Mouse (Mus musculus) natural killer cell, adult 2 months (primary cell): ENCODE results near the gene Hspa1l.

Experiments used
- DNase-seq, 2 experiments: peaks; one replicate each; pipeline ENCODE4 v3.0.0; 2022; ENCODE audit warnings: low spot score in 2 of 2

The Hspa1l gene

DNA sequence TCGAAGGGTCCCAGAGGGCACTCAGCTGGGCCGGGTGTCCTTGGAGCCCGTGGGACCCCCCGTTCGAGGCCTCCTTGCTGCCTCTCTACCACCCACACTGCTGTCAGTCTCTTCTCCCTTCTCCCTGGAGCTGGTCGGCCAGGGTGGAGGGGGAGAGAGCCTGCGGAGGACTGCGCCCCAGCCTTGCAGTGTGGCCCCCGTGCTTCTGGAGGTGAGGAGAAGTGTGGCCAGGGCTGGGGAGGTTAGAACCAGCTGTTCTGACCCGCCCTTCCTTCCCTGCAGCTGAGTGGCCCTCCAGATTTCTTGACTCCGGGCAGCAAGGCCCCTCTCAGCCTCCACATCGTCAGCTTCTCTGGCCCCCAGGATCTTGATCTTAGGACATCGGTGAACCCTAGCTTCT is 51.8 kb downstream of the Hspa1l start:
- no peak for DNase-seq

DNA sequence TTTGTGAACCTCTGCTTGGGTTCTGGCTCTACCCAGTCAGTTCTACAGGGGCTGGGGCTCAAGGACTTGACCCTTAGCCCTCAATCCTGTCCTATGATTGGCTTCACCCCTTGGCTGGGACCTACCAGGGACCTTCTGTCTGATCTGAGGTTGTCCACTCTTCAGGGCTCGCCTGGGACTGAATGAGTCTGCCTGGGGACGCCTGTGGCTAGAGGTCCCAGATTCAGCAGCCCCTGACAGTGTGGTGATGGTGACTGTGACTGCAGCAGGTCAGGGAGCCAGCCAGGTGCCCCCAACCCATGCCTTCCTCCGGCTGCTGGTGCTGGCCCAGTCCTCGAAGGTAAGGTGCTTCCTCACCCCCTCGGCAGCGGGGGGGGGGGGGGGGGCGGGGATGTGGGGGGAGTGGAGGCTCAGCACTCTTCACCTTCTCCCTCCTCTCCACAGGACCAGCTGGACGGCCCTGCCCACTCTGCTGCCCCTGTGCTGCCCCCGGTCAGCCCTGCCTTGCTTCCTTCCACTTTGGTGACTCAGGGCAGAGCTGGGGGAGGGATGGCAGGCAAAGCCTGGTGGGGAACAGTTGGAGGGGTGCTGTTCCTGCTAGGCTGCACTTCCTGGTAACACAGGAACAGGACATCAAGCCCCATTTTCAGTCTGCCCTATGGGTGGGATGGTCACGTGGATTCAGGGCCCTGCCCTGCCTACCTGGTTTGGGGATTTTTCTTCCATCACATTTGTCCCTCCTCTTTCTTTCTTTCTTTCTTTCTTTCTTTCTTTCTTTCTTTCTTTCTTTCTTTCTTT is 52.4 kb downstream of the Hspa1l start:
- no peak for DNase-seq

DNA sequence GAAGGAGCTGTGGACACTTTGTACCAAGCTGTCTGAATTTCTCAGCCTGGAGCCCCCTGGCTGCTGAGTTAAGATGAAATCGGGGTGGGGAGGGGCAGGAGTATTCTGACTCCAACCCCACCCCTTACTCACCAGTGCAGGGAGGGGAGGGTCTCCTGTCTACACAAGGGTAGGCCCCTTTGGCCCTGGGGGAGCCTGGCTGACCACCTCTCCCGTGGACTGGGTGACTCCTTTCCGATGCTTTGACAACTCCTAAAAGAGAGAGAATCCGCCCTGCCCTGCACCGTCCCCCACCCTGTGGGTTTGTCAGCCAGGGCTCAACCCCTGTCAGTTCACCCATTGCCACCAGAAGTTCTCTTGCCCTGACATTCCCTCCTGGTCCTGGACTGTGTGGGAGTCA is 53.7 kb downstream of the Hspa1l start:
- no peak for DNase-seq

DNA sequence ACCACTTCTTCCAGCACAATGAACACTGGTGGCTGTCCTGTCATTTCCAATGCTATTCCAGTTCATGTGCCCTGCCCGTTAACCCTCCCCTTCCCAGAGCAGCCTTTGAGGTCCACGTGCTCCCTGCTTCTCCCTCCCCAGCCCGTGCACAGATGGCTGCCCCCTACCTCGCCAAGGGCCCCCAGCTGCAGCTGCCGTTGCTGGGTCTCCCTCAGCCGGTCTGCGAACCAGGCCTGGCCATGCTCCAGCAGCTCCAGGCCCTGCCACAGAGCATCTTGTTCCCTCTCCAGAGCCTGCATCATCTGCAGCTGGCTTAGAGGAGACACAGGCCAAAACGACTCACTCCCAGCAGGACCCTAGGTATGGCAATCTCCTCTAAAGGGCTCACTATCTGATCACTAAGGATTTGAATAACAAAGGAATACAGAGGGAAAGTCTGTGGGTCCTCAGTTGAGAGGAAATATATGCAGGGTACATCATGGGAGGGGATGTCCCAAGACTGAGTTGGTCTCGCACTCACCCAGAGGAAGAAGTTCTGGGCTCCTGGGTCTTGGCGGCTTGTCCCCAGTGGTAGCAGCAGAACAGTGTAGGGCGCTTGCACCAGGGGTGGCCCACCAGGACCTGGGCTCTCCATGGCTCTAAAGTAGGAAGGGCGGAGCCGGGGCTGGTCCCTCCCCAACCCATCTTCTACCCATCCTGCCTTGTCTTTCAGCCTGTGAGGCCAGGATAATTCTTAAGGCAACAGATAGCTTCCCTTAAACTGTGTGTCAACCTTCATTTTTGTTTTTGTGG is 55.0 kb downstream of the Hspa1l start, which contains the start of gene Sapcd1:
Gene Sapcd1 (minus strand): TSS at position 740 of the 792 bp plus-strand sequence.
- no peak for DNase-seq

DNA sequence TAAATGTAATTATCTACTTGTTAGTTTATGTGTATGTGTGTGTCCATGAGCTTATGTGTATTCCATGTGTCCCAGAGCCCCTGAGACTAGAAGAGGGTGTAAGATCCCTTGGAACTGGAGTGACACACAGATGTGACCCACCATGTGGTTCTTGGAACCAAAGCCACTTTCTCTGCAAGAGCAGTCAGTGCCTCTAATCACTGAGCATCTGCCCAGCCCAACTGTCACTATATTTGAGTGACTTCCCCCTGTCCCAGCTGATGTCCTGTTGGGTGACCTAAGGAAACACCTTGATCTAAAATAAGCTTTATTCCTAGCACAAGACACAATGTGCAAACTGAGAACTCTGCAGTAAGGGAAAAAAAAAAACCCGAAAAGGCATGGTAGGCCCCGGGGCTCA is 55.8 kb downstream of the Hspa1l start:
- no peak for DNase-seq
